Mouse (Mus musculus) retina, adult 2 months (tissue): Measurements from ENCODE around the gene Cabcoco1.

Source experiments
- DNase-seq: peaks from one replicate; pipeline ENCODE4 v3.0.0-alpha.2; 2012; ENCODE audit warnings: low read depth, low spot score

Cabcoco1 gene

GRCm38 (mm10) chr10:68435754-68436153 is 105.9 kb downstream of the Cabcoco1 start:
- DNase-seq = no peak

DNA sequence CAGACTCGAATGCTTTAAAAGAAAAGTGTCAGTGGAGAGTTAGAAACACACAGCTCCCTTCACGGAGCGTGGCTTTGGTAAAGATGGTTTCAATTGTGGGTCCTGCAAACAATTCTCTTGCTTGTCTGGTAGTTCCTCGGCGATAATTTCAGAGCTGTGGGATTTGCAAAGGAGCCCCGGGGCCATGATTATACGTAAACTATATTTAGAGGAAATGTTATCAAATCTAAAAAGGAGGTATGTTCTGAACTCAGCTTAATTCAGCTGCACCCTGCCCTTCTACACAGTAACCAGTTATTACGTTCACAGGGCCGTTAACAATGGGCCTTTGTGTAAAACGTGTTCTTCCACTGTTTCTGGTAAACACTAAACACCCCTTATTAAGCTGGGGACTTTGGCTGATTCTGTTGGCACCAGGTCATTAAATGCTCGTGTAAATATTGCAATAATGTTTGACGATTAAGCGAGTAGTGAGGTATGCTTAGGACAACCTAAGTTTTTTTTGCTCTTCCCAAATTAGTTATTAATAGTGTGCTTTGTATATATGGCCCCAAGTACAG is 106.6 kb downstream of the Cabcoco1 start:
- DNase-seq = no peak

- DNase-seq = no peak
These were observed 107.6 kb downstream of the Cabcoco1 start for GRCm38 (mm10) chr10:68434045-68434639.

DNA sequence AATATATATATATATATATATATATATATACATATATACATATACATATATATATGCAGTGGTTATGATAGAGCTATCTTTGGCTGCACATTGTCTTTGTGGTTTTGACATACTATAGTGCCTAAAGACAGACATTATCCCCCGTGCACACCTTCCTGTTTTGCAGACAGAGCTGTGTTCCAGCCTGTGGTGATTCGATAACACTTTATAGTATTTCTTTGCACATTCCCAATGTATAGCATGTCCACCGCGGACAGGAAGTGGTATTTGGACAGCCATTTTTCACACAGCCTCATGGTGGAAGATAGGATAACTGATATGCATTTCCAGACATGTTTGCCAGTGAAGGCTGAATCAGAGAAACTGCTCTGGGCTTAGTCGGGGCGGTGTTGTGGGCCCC is 110.3 kb downstream of the Cabcoco1 start:
- DNase-seq = no peak

DNA sequence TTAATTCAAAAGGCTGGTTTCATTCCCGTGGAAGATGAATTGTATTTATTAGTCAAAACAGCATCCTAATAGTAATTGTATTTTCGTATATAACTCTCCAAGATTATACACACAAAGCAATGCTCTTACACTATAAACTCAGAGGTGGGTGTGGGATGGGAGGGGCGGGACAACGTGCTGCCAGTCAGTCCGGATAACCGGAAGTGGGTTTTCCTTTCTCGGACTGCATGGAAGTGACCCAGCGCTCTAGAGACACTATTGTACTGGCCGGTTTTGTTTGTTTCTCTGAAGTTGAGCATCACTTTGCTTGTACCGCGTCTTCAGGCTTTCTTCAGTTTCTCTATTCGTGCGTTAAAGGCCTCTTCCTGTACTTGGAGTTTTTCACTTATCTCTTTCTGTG is 110.8 kb downstream of the Cabcoco1 start:
- no peak for DNase-seq

GRCm38 (mm10) chr10:68420393-68420920 is 121.2 kb downstream of the Cabcoco1 start:
- DNase-seq = no peak

- DNase-seq = no peak
These were observed 121.8 kb downstream of the Cabcoco1 start for GRCm38 (mm10) chr10:68419893-68420292.

DNA sequence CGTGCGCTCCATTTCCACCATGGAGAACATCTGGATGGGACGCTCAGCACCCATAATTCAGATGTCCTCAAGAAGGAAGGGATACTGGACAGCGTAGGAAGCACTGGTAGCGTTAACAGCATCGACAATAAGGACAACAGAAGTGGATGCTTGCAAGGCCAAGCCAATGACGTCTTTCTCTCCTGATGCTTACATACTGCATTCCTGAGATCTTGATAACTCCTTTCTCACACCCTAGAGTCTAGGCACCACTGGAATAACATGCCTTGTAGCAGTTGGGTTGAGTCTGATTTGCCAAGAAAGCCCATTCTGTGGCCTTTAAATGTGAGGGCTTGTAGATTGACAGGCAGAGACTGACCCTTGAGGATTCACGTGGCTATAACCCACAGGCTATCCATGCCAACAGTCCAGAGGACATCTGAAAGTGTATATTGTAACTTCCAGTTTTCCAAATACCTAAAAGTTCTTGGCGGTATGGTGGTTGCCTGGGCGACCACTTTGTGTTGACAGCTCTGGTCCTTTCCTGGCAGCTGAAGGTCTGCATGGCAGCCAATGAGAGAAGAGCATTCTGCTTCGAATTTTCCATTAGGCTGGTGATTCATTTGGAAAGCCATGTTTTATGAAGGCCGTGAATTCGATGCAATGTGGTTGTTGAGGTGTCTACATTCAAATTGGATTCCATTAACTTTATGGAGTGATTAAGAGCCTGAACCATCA is 124.5 kb downstream of the Cabcoco1 start:
- DNase-seq = no peak

DNA sequence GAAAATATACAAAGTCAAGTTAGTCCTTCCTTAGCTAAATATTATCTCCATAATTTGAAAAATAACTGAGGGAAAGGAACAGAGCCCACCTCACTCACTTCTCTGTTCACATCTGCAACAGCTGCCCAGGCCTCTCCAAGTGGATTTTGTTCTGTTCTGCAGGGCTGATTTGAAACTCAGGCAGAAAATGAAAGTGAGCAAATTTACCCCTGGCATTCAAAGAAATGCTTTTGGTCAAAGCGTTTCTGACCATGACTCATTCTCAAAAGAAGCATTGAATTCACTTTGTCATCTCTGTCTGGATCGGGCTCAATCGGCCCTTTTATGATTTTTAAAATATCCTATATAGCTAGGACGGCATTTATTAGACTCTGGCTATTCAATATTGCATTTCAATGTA is 135.8 kb downstream of the Cabcoco1 start:
- DNase-seq = no peak

DNA sequence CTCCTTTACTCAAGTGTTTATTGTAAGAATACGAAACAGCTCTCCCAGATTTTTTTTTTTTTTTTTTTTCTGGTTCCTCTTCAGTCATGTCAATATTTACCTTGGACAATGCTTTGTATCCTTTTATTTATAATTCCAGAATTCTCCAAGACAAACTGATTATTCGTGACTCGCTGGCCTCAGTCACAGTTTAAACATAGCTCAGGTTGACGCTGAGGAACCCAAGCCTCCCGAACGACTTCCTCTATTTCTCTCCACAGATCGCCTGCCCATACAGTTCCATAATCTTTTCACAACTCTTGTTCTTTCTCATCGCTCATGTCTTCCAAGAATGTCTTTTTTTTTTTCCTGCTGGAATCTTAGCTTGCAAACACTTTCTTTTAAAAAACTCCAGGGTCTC is 144.9 kb downstream of the Cabcoco1 start:
- no peak for DNase-seq

GRCm38 (mm10) chr10:68396083-68396482 is 145.6 kb downstream of the Cabcoco1 start:
- no peak for DNase-seq

DNA sequence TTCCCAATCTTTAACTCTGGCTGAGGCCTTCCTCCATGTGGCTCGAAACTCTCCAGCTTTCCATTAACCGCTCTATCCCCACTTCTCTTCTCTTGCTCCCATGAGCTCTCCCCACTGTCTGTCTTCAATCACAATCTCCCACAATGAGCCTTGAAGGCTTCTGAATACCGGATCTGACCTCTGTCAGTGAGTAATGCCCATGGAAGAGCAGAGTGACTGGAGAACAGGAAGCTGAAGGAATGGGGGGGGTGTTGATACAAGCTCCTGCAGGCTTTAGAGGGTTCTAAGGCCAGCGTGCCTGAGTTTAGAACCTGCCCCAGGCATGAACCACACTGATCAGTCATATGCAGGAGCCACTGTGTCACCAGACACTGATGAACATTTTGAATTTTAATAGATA is 150.1 kb downstream of the Cabcoco1 start:
- no peak for DNase-seq

GRCm38 (mm10) chr10:68388802-68389201 is 152.9 kb downstream of the Cabcoco1 start:
- DNase-seq = no peak

GRCm38 (mm10) chr10:68388138-68388537 is 153.6 kb downstream of the Cabcoco1 start:
- no peak for DNase-seq
